Comparison of ENCODE assay signal across 34 mouse cellular contexts in genomic region chr10:77671519-77671918, GRCm38 (mm10). TPM values are rescaled to one million over a fixed set of nuclear protein-coding genes. Genes with fewer than 3 reads are reported as not detected.
DNase-seq lines count a peak whose midpoint lies in the region; ATAC-seq and TF ChIP-seq lines count a peak whose summit lies in the region.
"Had no signal": no experiment of that assay in that cellular context is flagged by ENCODE, and none has a peak within 500 bp of the region (broad histone marks: within the 10 kb centered on the region; RNA-seq: fewer than 3 reads in every experiment).

No protein-coding gene starts in this region.

- 0 out of 2 replicates have a peak overlapping the region, but pooled peaks have one; percentile 41 for H3K27ac ChIP-seq in forebrain, embryonic 10.5 days
- no peak overlapping the region for H3K27ac ChIP-seq in forebrain, embryonic 15.5 days (replicated peaks)
- H3K27ac ChIP-seq in intestine, embryonic 16.5 days (ENCODE audit: low read length) = no peak overlapping the region
- H3K27ac ChIP-seq in liver, embryonic 15.5 days (replicated peaks) = no peak overlapping the region
- H3K27ac ChIP-seq in hindbrain, embryonic 16.5 days (ENCODE audit: low read depth, low read length) = no peak overlapping the region
- H3K27ac ChIP-seq: embryonic facial prominence, embryonic 13.5 days; forebrain, embryonic 13.5 days; heart, embryonic 13.5 days; hindbrain, embryonic 14.5 days; kidney, embryonic 15.5 days; lung, embryonic 15.5 days; midbrain, embryonic 12.5 days; stomach, postnatal 0 days had no signal

- H3K4me3 ChIP-seq in forebrain, embryonic 10.5 days = no peak overlapping the region
- H3K4me3 ChIP-seq in forebrain, embryonic 15.5 days = no peak overlapping the region
- H3K4me3 ChIP-seq in G1E (ENCODE audit: low read depth, low read length) = no peak overlapping the region
- H3K4me3 ChIP-seq in intestine, embryonic 16.5 days (ENCODE audit: low read length) = no peak overlapping the region
- H3K4me3 ChIP-seq in liver, embryonic 15.5 days (replicated peaks) = no peak overlapping the region
- H3K4me3 ChIP-seq in hindbrain, embryonic 16.5 days (ENCODE audit: low read length) = no peak overlapping the region
- H3K4me3 ChIP-seq: embryonic facial prominence, embryonic 13.5 days; erythroblast, embryonic 14.5 days; forebrain, embryonic 13.5 days; heart, embryonic 13.5 days; kidney, embryonic 15.5 days; lung, embryonic 15.5 days; midbrain, embryonic 12.5 days had no signal

- WGBS in forebrain, embryonic 10.5 days = 83% methylated on average over 4 of the region's 4 CpGs
- 88% methylated on average over 4 of the region's 4 CpGs for WGBS in forebrain, embryonic 15.5 days
- 38% methylated on average over 4 of the region's 4 CpGs for WGBS in intestine, embryonic 16.5 days
- WGBS in liver, embryonic 15.5 days (ENCODE audit: insufficient replicate concordance) = 12% methylated on average over 4 of the region's 4 CpGs
- 88% methylated on average over 4 of the region's 4 CpGs for WGBS in hindbrain, embryonic 16.5 days

- H3K4me1 ChIP-seq in forebrain, embryonic 10.5 days = peaks cover 24% of the 10 kb centered on the region
- H3K4me1 ChIP-seq in forebrain, embryonic 15.5 days = no peaks in the 10 kb centered on the region
- peaks cover 45% of the 10 kb centered on the region for H3K4me1 ChIP-seq in G1E (ENCODE audit: insufficient read depth, low read depth, low read length)
- H3K4me1 ChIP-seq in intestine, embryonic 16.5 days (ENCODE audit: control insufficient read depth, insufficient read depth, low read length) = no peaks in the 10 kb centered on the region
- H3K4me1 ChIP-seq in liver, embryonic 15.5 days (replicated peaks) = peaks cover 14% of the 10 kb centered on the region
- H3K4me1 ChIP-seq in hindbrain, embryonic 16.5 days (ENCODE audit: control insufficient read depth, insufficient read depth, low read depth, low read length) = no peaks in the 10 kb centered on the region
- H3K4me1 ChIP-seq: forebrain, embryonic 13.5 days; heart, embryonic 13.5 days; kidney, embryonic 15.5 days had no signal

- no peak for TF ChIP-seq CTCF in G1E (IDR thresholded peaks at IDR 0.05; ENCODE audit: low read depth, low read length)

- ATAC-seq in forebrain, embryonic 15.5 days (replicated peaks) = no peak
- ATAC-seq in G1E (ENCODE audit: extremely low read depth, insufficient number of reproducible peaks, low FRiP score, poor library complexity, severe bottlenecking) = peak; percentile 70
- peak; percentile 52 for ATAC-seq in intestine, embryonic 16.5 days
- peak; percentile 85 for ATAC-seq in liver, embryonic 15.5 days (ENCODE audit: insufficient read depth)
- no peak for ATAC-seq in hindbrain, embryonic 16.5 days
- ATAC-seq: forebrain, embryonic 13.5 days; Patski had no signal

- H3K4me2 ChIP-seq in forebrain, embryonic 15.5 days (replicated peaks) = no peak overlapping the region
- no peak overlapping the region for H3K4me2 ChIP-seq in intestine, embryonic 16.5 days (ENCODE audit: low read depth, low read length)
- peak overlapping the region; percentile 2; the same call in 1 of the 2 replicates for H3K4me2 ChIP-seq in liver, embryonic 15.5 days
- H3K4me2 ChIP-seq in hindbrain, embryonic 16.5 days (ENCODE audit: low read length) = no peak overlapping the region
- H3K4me2 ChIP-seq: embryonic facial prominence, embryonic 13.5 days; forebrain, embryonic 13.5 days; heart, embryonic 13.5 days; hindbrain, embryonic 14.5 days; kidney, embryonic 15.5 days; lung, embryonic 15.5 days; midbrain, embryonic 12.5 days had no signal

- no peaks in the 10 kb centered on the region for H3K9me3 ChIP-seq in forebrain, embryonic 10.5 days
- no peaks in the 10 kb centered on the region for H3K9me3 ChIP-seq in forebrain, embryonic 15.5 days
- H3K9me3 ChIP-seq in G1E (replicated peaks) = no peaks in the 10 kb centered on the region
- H3K9me3 ChIP-seq in intestine, embryonic 16.5 days (ENCODE audit: control insufficient read depth, low read length) = no peaks in the 10 kb centered on the region
- H3K9me3 ChIP-seq in liver, embryonic 15.5 days (replicated peaks) = no peaks in the 10 kb centered on the region
- no peaks in the 10 kb centered on the region for H3K9me3 ChIP-seq in hindbrain, embryonic 16.5 days (ENCODE audit: control insufficient read depth, low read length)
- H3K9me3 ChIP-seq: embryonic facial prominence, embryonic 13.5 days; forebrain, embryonic 13.5 days; heart, embryonic 13.5 days; kidney, embryonic 15.5 days; lung, embryonic 15.5 days; midbrain, embryonic 12.5 days had no signal

- H3K9ac ChIP-seq in forebrain, embryonic 15.5 days (replicated peaks) = no peak overlapping the region
- H3K9ac ChIP-seq in intestine, embryonic 16.5 days (ENCODE audit: low read depth, low read length) = no peak overlapping the region
- H3K9ac ChIP-seq in liver, embryonic 15.5 days = no peak overlapping the region
- H3K9ac ChIP-seq in hindbrain, embryonic 16.5 days (ENCODE audit: low read depth, low read length) = no peak overlapping the region
- H3K9ac ChIP-seq: embryonic facial prominence, embryonic 13.5 days; forebrain, embryonic 13.5 days; heart, embryonic 13.5 days; hindbrain, embryonic 14.5 days; kidney, embryonic 15.5 days; lung, embryonic 15.5 days; midbrain, embryonic 12.5 days had no signal

- no peak for DNase-seq in forebrain, embryonic 10.5 days (ENCODE audit: extremely low spot score, low spot score)
- peak; percentile 30 for DNase-seq in G1E (ENCODE audit: low spot score)
- no peak for DNase-seq in cerebellum, adult 11 months
- no peak for DNase-seq in B cell, adult 2 months
- DNase-seq: cerebellum, adult 2 months; cerebellum, postnatal 25 days; embryo, embryonic 11 days; heart, postnatal 14 days; kidney, postnatal 36 days; lung, postnatal 36 days; right cerebral cortex, postnatal 14 days; thymus, adult 2 months had no signal

- H3K27me3 ChIP-seq in forebrain, embryonic 10.5 days (ENCODE audit: poor library complexity, severe bottlenecking) = peaks cover 21% of the 10 kb centered on the region
- H3K27me3 ChIP-seq in forebrain, embryonic 15.5 days = no peaks in the 10 kb centered on the region
- H3K27me3 ChIP-seq in G1E (ENCODE audit: insufficient read depth, low read length) = peaks cover 23% of the 10 kb centered on the region
- no peaks in the 10 kb centered on the region for H3K27me3 ChIP-seq in intestine, embryonic 16.5 days (replicated peaks; ENCODE audit: control insufficient read depth, insufficient read depth, low read length)
- peaks cover 25% of the 10 kb centered on the region for H3K27me3 ChIP-seq in liver, embryonic 15.5 days
- peaks cover 1% of the 10 kb centered on the region; the same call in 1 of the 2 replicates for H3K27me3 ChIP-seq in hindbrain, embryonic 16.5 days (replicated peaks; ENCODE audit: control insufficient read depth, insufficient read depth, low read length)

- no peaks in the 10 kb centered on the region for H3K36me3 ChIP-seq in forebrain, embryonic 10.5 days (replicated peaks)
- H3K36me3 ChIP-seq in forebrain, embryonic 15.5 days = no peaks in the 10 kb centered on the region
- no peaks in the 10 kb centered on the region for H3K36me3 ChIP-seq in G1E (replicated peaks)
- no peaks in the 10 kb centered on the region for H3K36me3 ChIP-seq in intestine, embryonic 16.5 days (ENCODE audit: control insufficient read depth, insufficient read depth, low read length)
- H3K36me3 ChIP-seq in liver, embryonic 15.5 days (replicated peaks) = no peaks in the 10 kb centered on the region
- H3K36me3 ChIP-seq in hindbrain, embryonic 16.5 days (ENCODE audit: control insufficient read depth, insufficient read depth, low read length) = no peaks in the 10 kb centered on the region
- H3K36me3 ChIP-seq: embryonic facial prominence, embryonic 13.5 days; heart, embryonic 13.5 days; kidney, embryonic 15.5 days; lung, embryonic 15.5 days; midbrain, embryonic 12.5 days had no signal

RNA-seq across cellular contexts. Expression of gene Tspear, which starts 14.8 kb away (rescaled TPM):
- polyA plus RNA-seq in forebrain, embryonic 10.5 days (2016; fragmentation: Nextera tagmentation; extraction: Ambion mirVana) = 1.1 and 1.4 TPM in 2 replicates
- 0.17 and 0.52 TPM in 2 replicates for polyA plus RNA-seq in forebrain, embryonic 15.5 days (2015; fragmentation: Nextera tagmentation; extraction: Ambion mirVana)
- total RNA-seq in G1E (2014; fragmentation: Nextera tagmentation) = not detected in 2 replicates
- total RNA-seq in G1E (2017) = not detected in 2 replicates
- polyA plus RNA-seq in G1E (2012) = not detected in 2 replicates
- 0.48 and 0.51 TPM in 2 replicates for polyA plus RNA-seq in intestine, embryonic 16.5 days (2015; fragmentation: Nextera tagmentation; extraction: Ambion mirVana)
- polyA plus RNA-seq in liver, embryonic 15.5 days (2015; fragmentation: Nextera tagmentation; extraction: Ambion mirVana) = 0.06 TPM in 1 of 2 replicates, not detected in the other
- polyA plus RNA-seq in hindbrain, embryonic 16.5 days (2015; fragmentation: Nextera tagmentation; extraction: Ambion mirVana) = 1.3 and 1.6 TPM in 2 replicates
- total RNA-seq: gastrocnemius, adult 8-10 months; neutrophil, adult 5-6 weeks had no signal
- polyA plus RNA-seq: erythroblast, embryonic 14.5 days; Patski had no signal

RNA-seq across cellular contexts. Expression of gene Gm19402, which starts 19.0 kb away (rescaled TPM):
- polyA plus RNA-seq in forebrain, embryonic 10.5 days (2016; fragmentation: Nextera tagmentation; extraction: Ambion mirVana) = not detected in 2 replicates
- not detected in 2 replicates for polyA plus RNA-seq in forebrain, embryonic 15.5 days (2015; fragmentation: Nextera tagmentation; extraction: Ambion mirVana)
- total RNA-seq in G1E (2014; fragmentation: Nextera tagmentation) (not detected in 2 replicates), G1E (2017) (not detected in 2 replicates)
- polyA plus RNA-seq in G1E (2012) = not detected in 2 replicates
- not detected in 2 replicates for polyA plus RNA-seq in intestine, embryonic 16.5 days (2015; fragmentation: Nextera tagmentation; extraction: Ambion mirVana)
- polyA plus RNA-seq in liver, embryonic 15.5 days (2015; fragmentation: Nextera tagmentation; extraction: Ambion mirVana) = not detected in 2 replicates
- polyA plus RNA-seq in hindbrain, embryonic 16.5 days (2015; fragmentation: Nextera tagmentation; extraction: Ambion mirVana) = not detected in 2 replicates
- total RNA-seq: adrenal gland, adult 18-20 months; adrenal gland, postnatal 4 days; gastrocnemius, adult 8-10 months; heart, postnatal 14 days; left cerebral cortex, postnatal 14 days; neutrophil, adult 5-6 weeks had no signal
- polyA plus RNA-seq: cerebellum, adult 2 months; embryonic facial prominence, embryonic 13.5 days; erythroblast, embryonic 14.5 days; forebrain, embryonic 13.5 days; gonadal fat pad, adult 2 months; heart, embryonic 13.5 days; hindbrain, embryonic 14.5 days; intestine, embryonic 14.5 days; kidney, embryonic 15.5 days; limb, embryonic 14.5 days; lung, embryonic 15.5 days; midbrain, embryonic 12.5 days; Patski; stomach, postnatal 0 days; thymus, adult 2 months had no signal

RNA-seq across cellular contexts. Expression of gene Gm9508, which starts 25.5 kb away (rescaled TPM):
- not detected in 2 replicates for polyA plus RNA-seq in forebrain, embryonic 10.5 days (2016; fragmentation: Nextera tagmentation; extraction: Ambion mirVana)
- polyA plus RNA-seq in forebrain, embryonic 15.5 days (2015; fragmentation: Nextera tagmentation; extraction: Ambion mirVana) = not detected in 2 replicates
- total RNA-seq in G1E (2014; fragmentation: Nextera tagmentation) (not detected in 2 replicates), G1E (2017) (not detected in 2 replicates)
- polyA plus RNA-seq in G1E (2012) = not detected in 2 replicates
- polyA plus RNA-seq in intestine, embryonic 16.5 days (2015; fragmentation: Nextera tagmentation; extraction: Ambion mirVana) = not detected in 2 replicates
- not detected in 2 replicates for polyA plus RNA-seq in liver, embryonic 15.5 days (2015; fragmentation: Nextera tagmentation; extraction: Ambion mirVana)
- polyA plus RNA-seq in hindbrain, embryonic 16.5 days (2015; fragmentation: Nextera tagmentation; extraction: Ambion mirVana) = not detected in 2 replicates
- total RNA-seq: adrenal gland, adult 18-20 months; adrenal gland, postnatal 4 days; gastrocnemius, adult 8-10 months; heart, postnatal 14 days; left cerebral cortex, postnatal 14 days; neutrophil, adult 5-6 weeks had no signal
- polyA plus RNA-seq: cerebellum, adult 2 months; embryonic facial prominence, embryonic 13.5 days; erythroblast, embryonic 14.5 days; forebrain, embryonic 13.5 days; gonadal fat pad, adult 2 months; heart, embryonic 13.5 days; hindbrain, embryonic 14.5 days; intestine, embryonic 14.5 days; kidney, embryonic 15.5 days; limb, embryonic 14.5 days; lung, embryonic 15.5 days; midbrain, embryonic 12.5 days; Patski; stomach, postnatal 0 days; thymus, adult 2 months had no signal

RNA-seq across cellular contexts. Expression of gene Gm10272, which starts 34.9 kb away (rescaled TPM):
- polyA plus RNA-seq in forebrain, embryonic 10.5 days (2016; fragmentation: Nextera tagmentation; extraction: Ambion mirVana) = not detected in 2 replicates
- polyA plus RNA-seq in forebrain, embryonic 15.5 days (2015; fragmentation: Nextera tagmentation; extraction: Ambion mirVana) = not detected in 2 replicates
- total RNA-seq in G1E (2014; fragmentation: Nextera tagmentation) = not detected in 2 replicates
- not detected in 2 replicates for total RNA-seq in G1E (2017)
- polyA plus RNA-seq in G1E (2012) = not detected in 2 replicates
- polyA plus RNA-seq in intestine, embryonic 16.5 days (2015; fragmentation: Nextera tagmentation; extraction: Ambion mirVana) = not detected in 2 replicates
- not detected in 2 replicates for polyA plus RNA-seq in liver, embryonic 15.5 days (2015; fragmentation: Nextera tagmentation; extraction: Ambion mirVana)
- not detected in 2 replicates for polyA plus RNA-seq in hindbrain, embryonic 16.5 days (2015; fragmentation: Nextera tagmentation; extraction: Ambion mirVana)
- total RNA-seq: adrenal gland, adult 18-20 months; adrenal gland, postnatal 4 days; gastrocnemius, adult 8-10 months; heart, postnatal 14 days; left cerebral cortex, postnatal 14 days; neutrophil, adult 5-6 weeks had no signal
- polyA plus RNA-seq: cerebellum, adult 2 months; embryonic facial prominence, embryonic 13.5 days; erythroblast, embryonic 14.5 days; forebrain, embryonic 13.5 days; gonadal fat pad, adult 2 months; heart, embryonic 13.5 days; hindbrain, embryonic 14.5 days; intestine, embryonic 14.5 days; kidney, embryonic 15.5 days; limb, embryonic 14.5 days; lung, embryonic 15.5 days; midbrain, embryonic 12.5 days; Patski; stomach, postnatal 0 days; thymus, adult 2 months had no signal

RNA-seq across cellular contexts. Expression of gene Gm10024, which starts 39.7 kb away (rescaled TPM):
- polyA plus RNA-seq in forebrain, embryonic 10.5 days (2016; fragmentation: Nextera tagmentation; extraction: Ambion mirVana) = not detected in 2 replicates
- not detected in 2 replicates for polyA plus RNA-seq in forebrain, embryonic 15.5 days (2015; fragmentation: Nextera tagmentation; extraction: Ambion mirVana)
- total RNA-seq in G1E (2014; fragmentation: Nextera tagmentation) (not detected in 2 replicates), G1E (2017) (not detected in 2 replicates)
- not detected in 2 replicates for polyA plus RNA-seq in G1E (2012)
- not detected in 2 replicates for polyA plus RNA-seq in intestine, embryonic 16.5 days (2015; fragmentation: Nextera tagmentation; extraction: Ambion mirVana)
- polyA plus RNA-seq in liver, embryonic 15.5 days (2015; fragmentation: Nextera tagmentation; extraction: Ambion mirVana) = not detected in 2 replicates
- polyA plus RNA-seq in hindbrain, embryonic 16.5 days (2015; fragmentation: Nextera tagmentation; extraction: Ambion mirVana) = not detected in 2 replicates
- total RNA-seq: adrenal gland, adult 18-20 months; adrenal gland, postnatal 4 days; gastrocnemius, adult 8-10 months; heart, postnatal 14 days; left cerebral cortex, postnatal 14 days; neutrophil, adult 5-6 weeks had no signal
- polyA plus RNA-seq: cerebellum, adult 2 months; erythroblast, embryonic 14.5 days; forebrain, embryonic 13.5 days; gonadal fat pad, adult 2 months; heart, embryonic 13.5 days; hindbrain, embryonic 14.5 days; intestine, embryonic 14.5 days; kidney, embryonic 15.5 days; limb, embryonic 14.5 days; lung, embryonic 15.5 days; midbrain, embryonic 12.5 days; Patski; thymus, adult 2 months had no signal

Comparison
In these comparisons a context has a peak if more than half of its experiments do, and no peak if none do; other contexts are left out.
1. ATAC-seq: peak in G1E (single experiment), intestine, embryonic 16.5 days (single experiment) and liver, embryonic 15.5 days (single experiment); none in forebrain, embryonic 15.5 days (single experiment) and hindbrain, embryonic 16.5 days (single experiment).